Mouse (Mus musculus): Measurements from ENCODE around the gene Sp140. TPM values are rescaled to one million over a fixed set of nuclear protein-coding genes. Genes with fewer than 3 reads are reported as not detected.
A peak's percentile ranks its signal among the peaks of the same experiment; 100 is the strongest.
"Not testable (repeated sequence)": the region's sequence is repeated elsewhere in the genome, so short reads cannot be mapped to it uniquely, and the experiment has no call there.

Sp140 gene
- total RNA-seq (2021) = 1 to 10 TPM; 2.7 to 3.1 TPM
- 2.2 and 2.5 TPM in 2 replicates for polyA plus RNA-seq (2012; rRNA removed)
- long read RNA-seq, partial matches to known transcripts = 0 of 2 reads
- long read RNA-seq, other reads (novel, unspliced or antisense) = 2 of 2 reads

- H3K9ac ChIP-seq (ENCODE audit: low read depth, low read length); H3K4me1 ChIP-seq (ENCODE audit: control insufficient read depth, insufficient read depth, low read length); H3K4me3 ChIP-seq; H3K36me3 ChIP-seq (ENCODE audit: control insufficient read depth, insufficient read depth, low read length); DNase-seq; H3K27me3 ChIP-seq (ENCODE audit: control insufficient read depth, insufficient read depth, low read length); intact Hi-C loops (cut with DNase I); H3K79me2 ChIP-seq (replicated peaks; ENCODE audit: control insufficient read depth, insufficient read depth, low read length): not testable (repeated sequence)
- peak within 1 kb of the TSS; percentile 28; the same call in 1 of the 2 replicates for H3K27ac ChIP-seq
- WGBS = 45% methylated on average over 1 of the region's 5 CpGs
Observed at GRCm38 (mm10) chr1:85600078-85600477, at the start of gene Sp140. Sp140 (plus strand) TSS chr1:85600378.

- H3K27ac ChIP-seq; H3K36me3 ChIP-seq (ENCODE audit: control insufficient read depth, insufficient read depth, low read length); H3K4me1 ChIP-seq (ENCODE audit: control insufficient read depth, insufficient read depth, low read length); H3K79me2 ChIP-seq (replicated peaks; ENCODE audit: control insufficient read depth, insufficient read depth, low read length); H3K27me3 ChIP-seq (ENCODE audit: control insufficient read depth, insufficient read depth, low read length); intact Hi-C loops (cut with DNase I); H3K4me3 ChIP-seq; H3K9ac ChIP-seq (ENCODE audit: low read depth, low read length): not testable (repeated sequence)
- DNase-seq = peak; percentile 14 to 38
- 69% methylated on average over 4 of the region's 4 CpGs for WGBS
Observed at GRCm38 (mm10) chr1:85555261-85555660, 44.9 kb upstream of the Sp140 start.

- H3K4me3 ChIP-seq; H3K27me3 ChIP-seq (ENCODE audit: control insufficient read depth, insufficient read depth, low read length); H3K79me2 ChIP-seq (replicated peaks; ENCODE audit: control insufficient read depth, insufficient read depth, low read length); H3K4me1 ChIP-seq (ENCODE audit: control insufficient read depth, insufficient read depth, low read length); H3K36me3 ChIP-seq (ENCODE audit: control insufficient read depth, insufficient read depth, low read length); H3K9ac ChIP-seq (ENCODE audit: low read depth, low read length); intact Hi-C loops (cut with DNase I); H3K27ac ChIP-seq: not testable (repeated sequence)
- WGBS = 60% methylated on average over 4 of the region's 4 CpGs
- DNase-seq = peak in 1 of 2 experiments; percentile 23
Observed at GRCm38 (mm10) chr1:85573554-85573953, 26.6 kb upstream of the Sp140 start.

- H3K36me3 ChIP-seq (ENCODE audit: control insufficient read depth, insufficient read depth, low read length); H3K27me3 ChIP-seq (ENCODE audit: control insufficient read depth, insufficient read depth, low read length); intact Hi-C loops (cut with DNase I); H3K9ac ChIP-seq (ENCODE audit: low read depth, low read length); H3K79me2 ChIP-seq (replicated peaks; ENCODE audit: control insufficient read depth, insufficient read depth, low read length); DNase-seq; H3K4me1 ChIP-seq (ENCODE audit: control insufficient read depth, insufficient read depth, low read length); H3K4me3 ChIP-seq; H3K27ac ChIP-seq: not testable (repeated sequence)
- WGBS = 33% methylated on average over 2 of the region's 3 CpGs
Observed at GRCm38 (mm10) chr1:85575376-85575775, 24.8 kb upstream of the Sp140 start, which contains the start of gene G530012D18Rik. G530012D18Rik (plus strand) TSS chr1:85575676.

GRCm38 (mm10) chr1:85578372-85579010, 21.7 kb upstream of the Sp140 start:
- H3K27ac ChIP-seq; H3K9ac ChIP-seq (ENCODE audit: low read depth, low read length); H3K4me1 ChIP-seq (ENCODE audit: control insufficient read depth, insufficient read depth, low read length); DNase-seq; H3K36me3 ChIP-seq (ENCODE audit: control insufficient read depth, insufficient read depth, low read length); H3K4me3 ChIP-seq; H3K27me3 ChIP-seq (ENCODE audit: control insufficient read depth, insufficient read depth, low read length); intact Hi-C loops (cut with DNase I); H3K79me2 ChIP-seq (replicated peaks; ENCODE audit: control insufficient read depth, insufficient read depth, low read length): not testable (repeated sequence)
- WGBS = 61% methylated on average over 3 of the region's 3 CpGs

- 43% methylated on average over 6 of the region's 7 CpGs for WGBS
- H3K36me3 ChIP-seq (ENCODE audit: control insufficient read depth, insufficient read depth, low read length); DNase-seq; H3K27ac ChIP-seq; intact Hi-C loops (cut with DNase I); H3K79me2 ChIP-seq (replicated peaks; ENCODE audit: control insufficient read depth, insufficient read depth, low read length); H3K9ac ChIP-seq (ENCODE audit: low read depth, low read length); H3K27me3 ChIP-seq (ENCODE audit: control insufficient read depth, insufficient read depth, low read length); H3K4me1 ChIP-seq (ENCODE audit: control insufficient read depth, insufficient read depth, low read length); H3K4me3 ChIP-seq: not testable (repeated sequence)
Observed at GRCm38 (mm10) chr1:85579199-85580147, 20.7 kb upstream of the Sp140 start.

- H3K27ac ChIP-seq; H3K4me3 ChIP-seq; H3K79me2 ChIP-seq (replicated peaks; ENCODE audit: control insufficient read depth, insufficient read depth, low read length); intact Hi-C loops (cut with DNase I); H3K36me3 ChIP-seq (ENCODE audit: control insufficient read depth, insufficient read depth, low read length); H3K4me1 ChIP-seq (ENCODE audit: control insufficient read depth, insufficient read depth, low read length); DNase-seq; H3K27me3 ChIP-seq (ENCODE audit: control insufficient read depth, insufficient read depth, low read length); H3K9ac ChIP-seq (ENCODE audit: low read depth, low read length): not testable (repeated sequence)
- 55% methylated on average over 3 of the region's 4 CpGs for WGBS
Observed at GRCm38 (mm10) chr1:85580148-85580534, 20.0 kb upstream of the Sp140 start.

GRCm38 (mm10) chr1:85580578-85580977, 19.6 kb upstream of the Sp140 start:
- intact Hi-C loops (cut with DNase I); H3K36me3 ChIP-seq (ENCODE audit: control insufficient read depth, insufficient read depth, low read length); H3K27me3 ChIP-seq (ENCODE audit: control insufficient read depth, insufficient read depth, low read length); H3K27ac ChIP-seq; H3K4me3 ChIP-seq; DNase-seq; H3K9ac ChIP-seq (ENCODE audit: low read depth, low read length); H3K79me2 ChIP-seq (replicated peaks; ENCODE audit: control insufficient read depth, insufficient read depth, low read length); H3K4me1 ChIP-seq (ENCODE audit: control insufficient read depth, insufficient read depth, low read length): not testable (repeated sequence)
- 72% methylated on average over 3 of the region's 3 CpGs for WGBS

Data from heart, adult 2 months (tissue).